Mouse (Mus musculus): ENCODE data around the gene Prrt3. TPM values are rescaled to one million over a fixed set of nuclear protein-coding genes. Genes with fewer than 3 reads are reported as not detected.

The Prrt3 gene
- polyA plus RNA-seq, 1 experiment from 2014 or later: 13.5 TPM

- H3K4me2 ChIP-seq: no peak overlapping the region
- no peak; the same call in 1 of the 2 replicates for ATAC-seq (replicated peaks)
- H3K27me3 ChIP-seq (replicated peaks): peaks cover 24% of the 10 kb centered on the region
- no peak overlapping the region for H3K4me3 ChIP-seq
- peaks cover 12% of the 10 kb centered on the region for H3K4me1 ChIP-seq
- H3K9ac ChIP-seq: no peak overlapping the region
- WGBS: 72% methylated on average over 3 of the region's 3 CpGs
- no peaks in the 10 kb centered on the region for H3K36me3 ChIP-seq (replicated peaks)
- no peaks in the 10 kb centered on the region for H3K9me3 ChIP-seq
- H3K27ac ChIP-seq: no peak overlapping the region
Observed at GRCm38 (mm10) chr6:113468512-113468911, 33.2 kb downstream of the Prrt3 start.

GRCm38 (mm10) chr6:113465602-113466001 is 36.1 kb downstream of the Prrt3 start:
- WGBS: 46% methylated on average over 5 of the region's 5 CpGs
- Histone ChIP-seq H3K4me2 (no peak overlapping the region), H3K9ac (no peak overlapping the region), H3K4me3 (no peak overlapping the region), H3K4me1 (peaks cover 12% of the 10 kb centered on the region), H3K27ac (no peak overlapping the region), H3K27me3 (replicated peaks) (peaks cover 13% of the 10 kb centered on the region), H3K36me3 (replicated peaks) (no peaks in the 10 kb centered on the region), H3K9me3 (no peaks in the 10 kb centered on the region)
- no peak for ATAC-seq (replicated peaks)

GRCm38 (mm10) chr6:113464040-113464439 is 37.7 kb downstream of the Prrt3 start:
- no peak for ATAC-seq (replicated peaks)

GRCm38 (mm10) chr6:113458635-113459034 is 43.1 kb downstream of the Prrt3 start:
- Histone ChIP-seq H3K27me3 (replicated peaks) (no peaks in the 10 kb centered on the region), H3K4me1 (no peaks in the 10 kb centered on the region), H3K9me3 (no peaks in the 10 kb centered on the region), H3K36me3 (replicated peaks) (no peaks in the 10 kb centered on the region), H3K4me3 (no peak overlapping the region), H3K9ac (no peak overlapping the region), H3K27ac (no peak overlapping the region), H3K4me2 (no peak overlapping the region)
- 68% methylated on average over 10 of the region's 10 CpGs for WGBS
- no peak for ATAC-seq (replicated peaks)

More at GRCm38 (mm10) chr6:113464040-113464439, 37.7 kb downstream of the Prrt3 start:
- 73% methylated on average over 7 of the region's 7 CpGs for WGBS
- H3K9me3 ChIP-seq: no peaks in the 10 kb centered on the region
- no peaks in the 10 kb centered on the region for H3K36me3 ChIP-seq (replicated peaks)
- no peak overlapping the region for H3K4me3 ChIP-seq
- no peak overlapping the region for H3K4me2 ChIP-seq
- H3K27ac ChIP-seq: no peak overlapping the region
- H3K9ac ChIP-seq: no peak overlapping the region
- no peaks in the 10 kb centered on the region for H3K27me3 ChIP-seq (replicated peaks)
- peaks cover 2% of the 10 kb centered on the region for H3K4me1 ChIP-seq

- Histone ChIP-seq H3K4me1 (no peaks in the 10 kb centered on the region), H3K4me3 (no peak within 1 kb of the TSS), H3K27me3 (replicated peaks) (no peaks in the 10 kb centered on the region), H3K27ac (no peak within 1 kb of the TSS), H3K9me3 (no peaks in the 10 kb centered on the region), H3K4me2 (no peak within 1 kb of the TSS), H3K36me3 (replicated peaks) (no peaks in the 10 kb centered on the region), H3K9ac (no peak within 1 kb of the TSS)
- no peak for ATAC-seq (replicated peaks)
- WGBS: 82% methylated on average over 10 of the region's 10 CpGs
Observed at GRCm38 (mm10) chr6:113457952-113458534, 43.7 kb downstream of the Prrt3 start, which contains the start of gene Il17re. TSS of gene Il17re (plus strand) at chr6:113458484.

- WGBS: 67% methylated on average over 5 of the region's 5 CpGs
- Histone ChIP-seq H3K36me3 (replicated peaks) (no peaks in the 10 kb centered on the region), H3K4me3 (no peak overlapping the region), H3K27ac (no peak overlapping the region), H3K27me3 (replicated peaks) (no peaks in the 10 kb centered on the region), H3K9me3 (no peaks in the 10 kb centered on the region), H3K4me1 (no peaks in the 10 kb centered on the region), H3K9ac (no peak overlapping the region), H3K4me2 (no peak overlapping the region)
- no peak for ATAC-seq (replicated peaks)
Observed at GRCm38 (mm10) chr6:113455007-113455406, 46.7 kb downstream of the Prrt3 start.

- WGBS: 78% methylated on average over 2 of the region's 2 CpGs
- Histone ChIP-seq H3K27ac (no peak overlapping the region), H3K4me2 (no peak overlapping the region), H3K36me3 (replicated peaks) (peaks cover 20% of the 10 kb centered on the region), H3K9me3 (no peaks in the 10 kb centered on the region), H3K4me3 (no peak overlapping the region), H3K9ac (no peak overlapping the region), H3K4me1 (no peaks in the 10 kb centered on the region), H3K27me3 (replicated peaks) (no peaks in the 10 kb centered on the region)
- ATAC-seq (replicated peaks): no peak
Observed at GRCm38 (mm10) chr6:113451839-113452238, 49.9 kb downstream of the Prrt3 start.

GRCm38 (mm10) chr6:113447639-113448038 is 54.1 kb downstream of the Prrt3 start:
- Histone ChIP-seq H3K4me3 (no peak overlapping the region), H3K9ac (no peak overlapping the region), H3K27ac (no peak overlapping the region), H3K36me3 (replicated peaks) (peaks cover 21% of the 10 kb centered on the region), H3K9me3 (no peaks in the 10 kb centered on the region), H3K4me2 (no peak overlapping the region), H3K4me1 (peaks cover 13% of the 10 kb centered on the region), H3K27me3 (replicated peaks) (no peaks in the 10 kb centered on the region)
- 96% methylated on average over 4 of the region's 4 CpGs for WGBS
- no peak for ATAC-seq (replicated peaks)

GRCm38 (mm10) chr6:113444207-113444965 is 57.3 kb downstream of the Prrt3 start:
- Histone ChIP-seq H3K9ac (no peak overlapping the region), H3K4me3 (no peak overlapping the region), H3K27ac (no peak overlapping the region), H3K9me3 (no peaks in the 10 kb centered on the region), H3K4me1 (peaks cover 18% of the 10 kb centered on the region), H3K4me2 (no peak overlapping the region), H3K36me3 (replicated peaks) (peaks cover 21% of the 10 kb centered on the region), H3K27me3 (replicated peaks) (no peaks in the 10 kb centered on the region)
- ATAC-seq (replicated peaks): no peak
- 88% methylated on average over 8 of the region's 8 CpGs for WGBS

Small RNA genes lying within 50 kb of the gene (microRNA-seq; reads per million reads assigned to microRNA genes)
- not detected for gene Gm23365

Other genes with a start within 250 kb of the Prrt3 start
- gene Cpne9, start 219.6 kb downstream of the Prrt3 start, polyA plus RNA-seq (2015; fragmentation: Nextera tagmentation; extraction: Ambion mirVana): 2.0 and 2.3 TPM in 2 replicates
- 17.9 and 18.9 TPM in 2 replicates for gene Brpf1, start 194.8 kb downstream of the Prrt3 start, polyA plus RNA-seq (2015; fragmentation: Nextera tagmentation; extraction: Ambion mirVana)
- gene Ogg1, start 175.0 kb downstream of the Prrt3 start, polyA plus RNA-seq (2015; fragmentation: Nextera tagmentation; extraction: Ambion mirVana): 9.6 and 11.1 TPM in 2 replicates
- 117 and 124 TPM in 2 replicates for gene Camk1, start 157.9 kb downstream of the Prrt3 start, polyA plus RNA-seq (2015; fragmentation: Nextera tagmentation; extraction: Ambion mirVana)
- 80.4 and 81.6 TPM in 2 replicates for gene Tada3, start 124.0 kb downstream of the Prrt3 start, polyA plus RNA-seq (2015; fragmentation: Nextera tagmentation; extraction: Ambion mirVana)
- gene Arpc4, start 123.8 kb downstream of the Prrt3 start, polyA plus RNA-seq (2015; fragmentation: Nextera tagmentation; extraction: Ambion mirVana): 430 and 433 TPM in 2 replicates
- gene Ttll3, start 112.7 kb downstream of the Prrt3 start, polyA plus RNA-seq (2015; fragmentation: Nextera tagmentation; extraction: Ambion mirVana): 15.1 TPM in 2 replicates
- 19.0 and 21.2 TPM in 2 replicates for gene Rpusd3, start 82.6 kb downstream of the Prrt3 start, polyA plus RNA-seq (2015; fragmentation: Nextera tagmentation; extraction: Ambion mirVana)
- not detected in 2 replicates for gene Cidec, start 66.2 kb downstream of the Prrt3 start, polyA plus RNA-seq (2015; fragmentation: Nextera tagmentation; extraction: Ambion mirVana)
- 94.9 and 101 TPM in 2 replicates for gene Jagn1, start 59.4 kb downstream of the Prrt3 start, polyA plus RNA-seq (2015; fragmentation: Nextera tagmentation; extraction: Ambion mirVana)
- 0.08 and 0.41 TPM in 2 replicates for gene Il17re, start 43.4 kb downstream of the Prrt3 start, polyA plus RNA-seq (2015; fragmentation: Nextera tagmentation; extraction: Ambion mirVana)
- 3.4 and 4.8 TPM in 2 replicates for gene Il17rc, start 30.5 kb downstream of the Prrt3 start, polyA plus RNA-seq (2015; fragmentation: Nextera tagmentation; extraction: Ambion mirVana)
- 74.8 and 79.0 TPM in 2 replicates for gene Creld1, start 18.6 kb downstream of the Prrt3 start, polyA plus RNA-seq (2015; fragmentation: Nextera tagmentation; extraction: Ambion mirVana)
- 104 and 105 TPM in 2 replicates for gene Emc3, start 29.7 kb upstream of the Prrt3 start, polyA plus RNA-seq (2015; fragmentation: Nextera tagmentation; extraction: Ambion mirVana)
- 2.1 and 2.6 TPM in 2 replicates for gene Fancd2, start 29.8 kb upstream of the Prrt3 start, polyA plus RNA-seq (2015; fragmentation: Nextera tagmentation; extraction: Ambion mirVana)
- gene Fancd2os, start 98.8 kb upstream of the Prrt3 start, polyA plus RNA-seq (2015; fragmentation: Nextera tagmentation; extraction: Ambion mirVana): 0.20 and 0.27 TPM in 2 replicates
- 224 and 232 TPM in 2 replicates for gene Brk1, start 102.8 kb upstream of the Prrt3 start, polyA plus RNA-seq (2015; fragmentation: Nextera tagmentation; extraction: Ambion mirVana)
- 75.8 and 79.0 TPM in 2 replicates for gene Vhl, start 122.0 kb upstream of the Prrt3 start, polyA plus RNA-seq (2015; fragmentation: Nextera tagmentation; extraction: Ambion mirVana)
- gene Irak2, start 136.5 kb upstream of the Prrt3 start, polyA plus RNA-seq (2015; fragmentation: Nextera tagmentation; extraction: Ambion mirVana): 3.0 and 4.3 TPM in 2 replicates
- 1.1 and 1.4 TPM in 2 replicates for gene Tatdn2, start 195.1 kb upstream of the Prrt3 start, polyA plus RNA-seq (2015; fragmentation: Nextera tagmentation; extraction: Ambion mirVana)
- gene Ghrl, start 217.9 kb upstream of the Prrt3 start, polyA plus RNA-seq (2015; fragmentation: Nextera tagmentation; extraction: Ambion mirVana): 0.94 and 1.4 TPM in 2 replicates
- 192 and 206 TPM in 2 replicates for gene Sec13, start 238.8 kb upstream of the Prrt3 start, polyA plus RNA-seq (2015; fragmentation: Nextera tagmentation; extraction: Ambion mirVana)

Data from midbrain, embryonic 15.5 days (tissue).